Mouse (Mus musculus): Measurements from ENCODE around the gene Tor2a. TPM values are rescaled to one million over a fixed set of nuclear protein-coding genes. Genes with fewer than 3 reads are reported as not detected.
A peak's percentile ranks its signal among the peaks of the same experiment; 100 is the strongest.

The Tor2a gene
- total and polyA plus RNA-seq, 2 experiments from 2014 or later, result 48.2 to 75.1 TPM

DNA sequence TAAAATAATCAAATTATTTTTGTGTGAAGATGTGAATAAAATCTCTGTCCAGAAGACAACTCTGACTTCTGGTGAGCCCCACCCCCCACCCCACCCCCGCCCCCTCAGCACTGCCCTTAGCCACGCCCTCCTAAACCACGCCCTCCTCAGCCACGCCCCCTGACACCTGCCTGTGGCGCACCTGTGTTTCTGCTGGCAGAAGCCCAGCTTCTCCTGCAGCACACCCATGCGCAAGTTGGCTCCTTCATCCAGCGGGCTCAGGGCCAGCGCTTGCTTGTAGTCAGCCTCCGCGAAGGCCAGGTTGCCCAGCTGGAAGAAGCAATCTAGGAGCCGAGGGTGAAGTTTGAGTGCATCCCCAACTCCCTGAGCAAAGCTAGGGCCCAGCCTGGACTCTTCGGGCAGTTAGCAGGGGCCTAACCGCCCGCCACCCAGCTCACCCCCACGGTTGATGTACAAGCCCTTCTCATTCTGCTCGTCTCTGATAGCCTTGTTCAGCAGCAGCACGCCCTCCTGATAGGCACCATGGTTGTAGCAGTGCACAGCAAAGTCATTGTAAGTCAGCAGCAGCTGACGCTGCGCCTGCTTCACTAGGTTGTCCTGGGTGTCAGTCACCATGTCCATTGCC, 11.7 kb downstream of the Tor2a start:
- 55% methylated on average over 19 of the region's 19 CpGs for WGBS
- H3K27ac ChIP-seq, result peak overlapping the region; percentile 20; the same call in 1 of the 2 replicates
- no peak for DNase-seq (ENCODE audit: low spot score)

DNA sequence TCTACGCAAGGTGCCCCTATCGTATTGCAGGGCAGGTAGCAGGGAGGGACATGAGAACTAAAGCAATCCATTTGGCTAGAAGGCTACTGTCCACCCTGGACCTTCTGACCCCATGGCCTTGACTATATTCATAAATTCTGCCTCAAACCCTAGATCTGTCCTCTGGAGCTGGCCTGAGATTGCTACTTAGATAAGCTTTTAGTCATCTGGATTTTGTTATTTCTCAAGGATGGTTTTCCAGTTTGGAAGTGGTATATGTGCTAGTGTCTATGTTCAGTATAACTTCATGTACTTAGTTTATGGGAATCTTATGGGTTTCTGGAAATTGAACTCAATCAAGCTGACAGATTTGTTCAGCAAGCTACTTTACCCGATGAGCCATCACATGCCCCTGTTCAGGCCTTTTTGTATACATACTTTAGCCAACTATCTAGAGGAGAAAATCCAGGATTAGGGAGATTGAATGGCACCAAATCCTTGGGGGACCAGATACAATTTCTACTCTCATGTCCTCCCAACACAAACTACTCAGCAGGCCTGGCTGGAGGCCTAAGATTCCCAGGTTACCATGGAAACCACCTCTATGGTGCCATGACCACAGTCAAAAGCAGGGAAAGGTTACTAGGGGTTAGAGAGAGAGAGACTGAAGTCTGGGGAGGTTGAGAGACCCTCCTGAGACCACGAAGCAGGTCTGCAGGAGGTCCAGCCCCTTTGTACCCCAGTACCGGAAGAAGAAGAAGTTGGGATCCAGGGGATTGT, 12.5 kb downstream of the Tor2a start:
- Histone ChIP-seq H3K4me2 (ENCODE audit: low read depth, low read length) (no peak overlapping the region), H3K27me3 (ENCODE audit: insufficient read depth, low read length) (no peaks in the 10 kb centered on the region), H3K9me3 (ENCODE audit: low read length) (no peaks in the 10 kb centered on the region), H3K4me1 (ENCODE audit: insufficient read depth, low read length) (no peaks in the 10 kb centered on the region; the same call in 1 of the 2 replicates), H3K27ac (peak overlapping the region; percentile 20; the same call in 1 of the 2 replicates), H3K9ac (replicated peaks; ENCODE audit: low read length) (no peak overlapping the region), H3K36me3 (ENCODE audit: insufficient read depth, low read length) (no peaks in the 10 kb centered on the region), H3K4me3 (ENCODE audit: low read length) (no peak overlapping the region)
- WGBS, result 63% methylated on average over 5 of the region's 5 CpGs
- no peak for TF ChIP-seq CTCF (IDR thresholded peaks at IDR 0.05; ENCODE audit: low read depth)
- peak; percentile 61 for DNase-seq (ENCODE audit: low spot score)
- ATAC-seq, result no peak

More for the DNA sequence above, 11.7 kb downstream of the Tor2a start:
- Histone ChIP-seq H3K9ac (replicated peaks; ENCODE audit: low read length) (no peak overlapping the region), H3K36me3 (ENCODE audit: insufficient read depth, low read length) (no peaks in the 10 kb centered on the region), H3K9me3 (ENCODE audit: low read length) (no peaks in the 10 kb centered on the region), H3K27me3 (ENCODE audit: insufficient read depth, low read length) (no peaks in the 10 kb centered on the region), H3K4me3 (ENCODE audit: low read length) (no peak overlapping the region), H3K4me1 (ENCODE audit: insufficient read depth, low read length) (no peaks in the 10 kb centered on the region; the same call in 1 of the 2 replicates), H3K4me2 (ENCODE audit: low read depth, low read length) (no peak overlapping the region)
- no peak for ATAC-seq
- no peak for TF ChIP-seq CTCF (IDR thresholded peaks at IDR 0.05; ENCODE audit: low read depth)

DNA sequence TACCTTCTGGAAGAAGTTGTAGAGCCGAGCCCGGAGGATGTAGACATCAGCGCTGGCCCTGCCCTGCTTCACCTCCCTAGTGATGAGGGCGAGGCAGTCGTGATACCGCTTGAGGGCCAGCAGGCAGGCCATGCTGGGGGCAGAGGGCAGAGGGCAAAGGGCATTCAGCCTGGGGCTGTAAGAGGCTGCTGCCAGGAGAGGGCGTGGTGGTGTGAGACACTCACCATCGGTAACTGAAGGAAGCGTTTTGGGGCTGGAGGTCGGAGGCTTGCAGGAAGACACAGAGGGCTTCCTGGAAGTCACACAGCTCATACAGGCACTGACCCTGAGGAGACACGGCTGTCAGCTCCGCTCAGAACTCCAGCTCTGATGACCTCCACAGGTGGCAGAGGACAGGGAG, 14.9 kb downstream of the Tor2a start:
- Histone ChIP-seq H3K9me3 (ENCODE audit: low read length) (no peaks in the 10 kb centered on the region), H3K4me2 (ENCODE audit: low read depth, low read length) (no peak overlapping the region), H3K27me3 (ENCODE audit: insufficient read depth, low read length) (no peaks in the 10 kb centered on the region), H3K9ac (replicated peaks; ENCODE audit: low read length) (no peak overlapping the region), H3K4me1 (ENCODE audit: insufficient read depth, low read length) (peaks cover 11% of the 10 kb centered on the region; the same call in 1 of the 2 replicates), H3K36me3 (ENCODE audit: insufficient read depth, low read length) (no peaks in the 10 kb centered on the region), H3K4me3 (ENCODE audit: low read length) (no peak overlapping the region), H3K27ac (no peak overlapping the region)
- DNase-seq (ENCODE audit: low spot score), result no peak
- no peak for ATAC-seq
- WGBS, result 31% methylated on average over 12 of the region's 12 CpGs
- TF ChIP-seq CTCF (IDR thresholded peaks at IDR 0.05; ENCODE audit: low read depth), result no peak

DNA sequence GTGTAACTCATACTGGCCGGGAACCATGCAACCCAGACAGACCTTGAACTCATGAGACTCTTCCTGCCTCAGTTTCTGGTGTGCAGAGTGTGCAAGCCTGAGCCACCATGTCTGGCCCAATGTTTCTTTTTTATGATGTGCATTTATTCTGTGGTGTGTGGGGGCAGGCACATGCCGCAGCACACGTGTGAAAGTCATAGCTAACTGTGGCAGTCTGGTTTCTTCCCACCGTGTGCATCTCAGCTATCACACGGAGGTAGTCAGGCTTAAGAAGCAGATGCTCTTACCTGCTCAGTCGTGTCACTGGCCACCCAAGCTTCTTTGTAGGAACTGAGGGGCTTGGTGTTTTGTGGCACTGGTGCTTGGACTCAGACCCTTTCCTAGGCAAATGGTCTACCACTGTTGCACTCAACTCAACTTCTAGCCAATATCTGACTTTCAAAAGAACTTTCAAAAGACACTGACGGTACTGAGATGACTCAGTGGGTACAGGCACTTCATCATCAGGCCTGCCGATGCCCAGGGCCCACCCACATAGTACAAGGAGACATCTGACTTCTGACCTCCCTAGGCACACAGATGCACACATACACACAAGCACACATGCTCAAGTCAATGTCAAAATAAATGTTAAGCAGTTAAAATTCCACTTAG, 15.7 kb downstream of the Tor2a start:
- Histone ChIP-seq H3K9me3 (ENCODE audit: low read length) (no peaks in the 10 kb centered on the region), H3K4me3 (ENCODE audit: low read length) (no peak overlapping the region), H3K4me2 (ENCODE audit: low read depth, low read length) (no peak overlapping the region), H3K27ac (no peak overlapping the region), H3K36me3 (ENCODE audit: insufficient read depth, low read length) (no peaks in the 10 kb centered on the region), H3K27me3 (ENCODE audit: insufficient read depth, low read length) (no peaks in the 10 kb centered on the region), H3K9ac (replicated peaks; ENCODE audit: low read length) (no peak overlapping the region), H3K4me1 (ENCODE audit: insufficient read depth, low read length) (peaks cover 11% of the 10 kb centered on the region; the same call in 1 of the 2 replicates)
- DNase-seq (ENCODE audit: low spot score), result no peak
- ATAC-seq, result no peak
- no peak for TF ChIP-seq CTCF (IDR thresholded peaks at IDR 0.05; ENCODE audit: low read depth)
- 84% methylated on average over 8 of the region's 8 CpGs for WGBS

DNA sequence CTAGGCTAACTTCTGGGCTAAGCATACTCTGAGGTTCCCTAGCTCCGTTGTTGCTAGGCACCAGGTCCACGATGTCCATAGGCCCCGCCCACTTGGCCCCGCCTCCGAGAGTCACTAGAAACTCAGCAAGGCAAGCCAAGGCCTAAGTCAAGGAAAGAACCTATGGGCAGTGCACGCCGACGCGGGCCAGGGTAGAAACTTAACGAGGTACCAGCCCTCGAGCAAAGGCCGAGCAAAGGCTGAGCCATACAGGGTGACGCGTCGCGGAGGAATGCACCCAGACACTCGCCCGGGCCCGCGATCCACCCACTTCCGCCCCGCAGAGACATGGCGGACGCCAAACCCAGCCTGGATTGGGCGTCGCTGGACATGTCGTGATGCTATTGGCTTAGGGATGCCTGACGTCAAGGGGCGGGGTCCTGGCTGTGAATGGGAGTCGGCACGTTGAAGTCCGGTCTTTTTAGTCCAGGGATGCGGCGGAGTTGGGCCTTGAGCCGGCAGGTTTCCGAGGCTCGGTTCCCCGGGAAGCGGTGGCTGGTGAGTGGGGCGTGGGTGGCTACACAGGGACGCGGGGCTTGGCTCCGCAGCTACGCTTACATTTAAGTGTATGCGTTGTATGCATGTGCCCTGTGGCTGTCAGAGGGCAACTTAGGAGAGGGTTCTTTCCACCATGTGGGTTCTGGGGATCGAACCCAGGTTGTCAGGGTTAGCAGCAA, 18.5 kb downstream of the Tor2a start, which contains the start of the genes Ttc16 and Ptrh1:
Gene Ttc16, minus strand, starts transcription at position 275 of the 716 bp plus-strand sequence.
Gene Ptrh1, plus strand, starts transcription at position 428 of the 716 bp plus-strand sequence.
- peak; percentile 98 for DNase-seq (ENCODE audit: low spot score)
- no peaks in the 10 kb centered on the region for H3K27me3 ChIP-seq (ENCODE audit: insufficient read depth, low read length)
- H3K4me1 ChIP-seq (ENCODE audit: insufficient read depth, low read length), result peaks cover 11% of the 10 kb centered on the region; the same call in 1 of the 2 replicates
- no peaks in the 10 kb centered on the region for H3K36me3 ChIP-seq (ENCODE audit: insufficient read depth, low read length)
- no peaks in the 10 kb centered on the region for H3K9me3 ChIP-seq (ENCODE audit: low read length)
- WGBS, result under 1% methylated on average over 46 of the region's 46 CpGs
- peak within 1 kb of the TSS; percentile 77 for H3K4me2 ChIP-seq (ENCODE audit: low read depth, low read length)
- H3K27ac ChIP-seq, result peak within 1 kb of the TSS; percentile 12; the same call in 1 of the 2 replicates
- peak within 1 kb of the TSS; percentile 48 for H3K4me3 ChIP-seq (ENCODE audit: low read length)
- peak; percentile 99 for ATAC-seq
- peak within 1 kb of the TSS; percentile 18 for H3K9ac ChIP-seq (replicated peaks; ENCODE audit: low read length)
- no peak for TF ChIP-seq CTCF (IDR thresholded peaks at IDR 0.05; ENCODE audit: low read depth)

DNA sequence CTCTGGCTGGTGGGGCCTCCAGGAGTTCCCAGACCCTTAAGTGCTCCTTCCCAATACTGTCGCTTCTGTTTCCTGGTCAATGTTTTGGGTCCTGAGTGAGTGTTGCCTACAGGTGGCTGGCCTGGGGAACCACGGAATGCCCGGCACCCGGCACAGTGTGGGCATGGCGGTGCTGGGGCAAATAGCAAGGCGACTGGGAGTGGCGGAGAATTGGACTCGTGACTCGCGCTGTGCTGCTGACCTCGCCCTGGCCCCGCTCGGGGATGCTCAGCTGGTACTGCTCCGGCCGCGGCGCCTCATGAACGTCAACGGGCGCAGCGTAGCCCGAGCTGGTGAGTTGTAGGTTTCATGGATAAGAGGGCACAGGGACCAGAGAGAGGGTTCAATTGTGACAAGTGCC, 19.2 kb downstream of the Tor2a start:
- no peak for TF ChIP-seq CTCF (IDR thresholded peaks at IDR 0.05; ENCODE audit: low read depth)
- DNase-seq (ENCODE audit: low spot score), result no peak

More for the DNA sequence above, 19.2 kb downstream of the Tor2a start:
- Histone ChIP-seq H3K36me3 (ENCODE audit: insufficient read depth, low read length) (no peaks in the 10 kb centered on the region), H3K27ac (no peak overlapping the region), H3K4me1 (ENCODE audit: insufficient read depth, low read length) (peaks cover 11% of the 10 kb centered on the region; the same call in 1 of the 2 replicates), H3K4me2 (ENCODE audit: low read depth, low read length) (peak overlapping the region; percentile 77), H3K9me3 (ENCODE audit: low read length) (no peaks in the 10 kb centered on the region), H3K4me3 (ENCODE audit: low read length) (peak overlapping the region; percentile 48), H3K9ac (replicated peaks; ENCODE audit: low read length) (peak overlapping the region; percentile 18; the same call in 1 of the 2 replicates), H3K27me3 (ENCODE audit: insufficient read depth, low read length) (no peaks in the 10 kb centered on the region)
- 22% methylated on average over 22 of the region's 22 CpGs for WGBS
- no peak for ATAC-seq
